Mouse (Mus musculus) spleen, postnatal 4 days (tissue): ENCODE results near the gene Cd200r2.
"Not testable (repeated sequence)": the region's sequence is repeated elsewhere in the genome, so short reads cannot be mapped to it uniquely, and the experiment has no call there.

Experiments used
- DNase-seq, 2 experiments: peaks; one replicate each; pipeline ENCODE4 v3.0.0; 2022; ENCODE audit warnings: low spot score in 2 of 2

The Cd200r2 gene

GRCm38 (mm10) chr16:44866797-44867196 is at the start of gene Cd200r2:
Gene Cd200r2 (plus strand): TSS chr16:44867097.
- no peak for DNase-seq

- no peak for DNase-seq
Measured at GRCm38 (mm10) chr16:44818010-44818409, 48.9 kb upstream of the Cd200r2 start.

DNA sequence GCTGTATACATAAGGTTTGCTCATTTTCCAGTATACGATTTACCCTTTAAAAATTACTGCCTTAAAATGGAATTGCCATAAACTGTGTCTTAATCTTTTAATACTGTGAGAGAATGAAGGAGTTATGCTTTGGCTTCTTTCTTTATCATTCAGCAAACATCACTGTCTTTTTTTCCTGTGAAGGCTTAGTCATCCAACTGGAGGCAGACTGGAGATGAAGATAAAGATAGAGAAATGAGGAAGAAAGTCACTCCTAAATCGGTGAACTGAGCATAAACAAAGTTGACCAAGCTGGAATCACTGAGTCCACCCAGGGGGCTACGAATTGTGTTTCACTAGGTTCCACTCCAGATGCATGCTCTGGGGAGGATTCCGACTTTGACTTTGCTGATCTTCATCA is 46.4 kb upstream of the Cd200r2 start:
- no peak for DNase-seq

DNA sequence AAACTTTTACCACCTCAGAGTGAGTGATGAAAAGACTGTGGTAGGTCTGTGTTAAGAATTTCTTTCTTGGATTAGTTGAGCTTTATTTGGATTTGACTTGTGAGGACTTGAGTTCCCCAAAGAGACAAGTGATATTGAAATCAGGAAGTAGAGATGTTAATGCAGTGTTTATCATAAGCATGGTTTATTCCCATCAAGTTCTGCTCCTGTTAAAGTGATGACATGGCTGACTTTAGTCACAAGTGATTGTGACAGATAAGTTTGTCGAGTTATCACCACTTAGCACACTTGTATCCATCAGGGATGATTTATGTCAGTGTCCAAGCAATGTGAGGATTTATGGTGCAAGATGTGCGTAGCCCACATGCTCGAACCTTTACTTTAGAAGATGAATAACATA is 34.6 kb upstream of the Cd200r2 start:
- DNase-seq: no peak

GRCm38 (mm10) chr16:44833189-44833588 is 33.7 kb upstream of the Cd200r2 start:
- not testable (repeated sequence) for DNase-seq

- no peak for DNase-seq
Measured at GRCm38 (mm10) chr16:44875178-44875577, 8.3 kb downstream of the Cd200r2 start.

- DNase-seq: no peak
Measured at GRCm38 (mm10) chr16:44876625-44877024, 9.7 kb downstream of the Cd200r2 start.

DNA sequence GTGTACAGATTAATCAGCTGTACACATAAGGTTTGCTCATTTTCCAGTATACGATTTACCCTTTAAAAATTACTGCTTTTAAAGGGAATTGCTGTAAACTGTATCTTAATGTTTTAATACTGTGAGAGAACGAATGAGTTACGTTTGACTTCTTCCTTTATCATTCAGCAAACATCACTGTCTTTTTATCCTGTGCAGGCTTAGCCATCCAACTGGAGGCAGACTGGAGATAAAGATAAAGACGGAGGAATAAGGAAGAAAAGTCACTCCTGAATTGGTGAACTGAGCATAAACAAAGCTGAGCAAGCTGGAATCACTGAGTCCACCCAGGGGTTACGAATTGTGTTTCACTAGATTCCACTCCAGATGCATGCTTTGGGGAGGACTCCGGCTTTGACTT is 10.7 kb downstream of the Cd200r2 start:
- DNase-seq: no peak

DNA sequence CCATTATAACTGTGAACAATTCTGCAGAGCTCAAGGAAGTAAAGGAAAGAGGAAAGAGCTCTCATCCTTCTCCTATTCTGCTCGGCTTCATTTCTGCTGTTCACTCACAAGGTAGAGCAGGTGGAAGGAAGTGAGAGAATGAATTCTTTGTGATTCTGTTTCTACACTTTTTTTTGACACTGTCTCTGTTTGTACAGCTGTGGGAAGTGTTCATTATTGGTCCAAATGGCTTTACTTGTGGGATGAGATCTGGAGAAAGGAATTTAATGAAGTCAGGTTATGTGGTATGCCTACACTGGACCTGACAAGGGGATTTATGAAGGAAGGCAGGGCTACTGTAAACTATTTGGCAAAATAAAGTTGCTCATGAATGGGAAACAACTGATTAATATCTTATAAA is 23.9 kb downstream of the Cd200r2 start:
- DNase-seq: no peak

DNA sequence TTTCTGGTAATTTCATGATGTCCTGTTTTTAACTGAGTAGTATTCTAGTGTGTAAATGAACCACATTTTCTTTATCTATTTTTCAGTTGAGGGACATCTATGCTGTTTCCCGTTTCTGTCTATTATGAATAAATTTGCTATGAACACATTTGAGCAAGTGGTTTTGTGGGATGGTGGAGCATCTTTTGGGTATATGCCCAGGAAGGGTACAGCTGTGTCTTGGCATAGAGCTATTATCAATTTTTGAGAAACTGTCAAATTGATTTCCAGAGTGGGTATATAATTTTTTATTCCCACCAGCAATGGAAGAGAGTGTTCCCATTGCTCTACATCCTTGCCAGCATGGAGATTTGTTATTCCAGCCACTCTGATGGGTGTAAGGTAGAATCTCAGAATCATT is 65.1 kb downstream of the Cd200r2 start:
- DNase-seq: no peak

DNA sequence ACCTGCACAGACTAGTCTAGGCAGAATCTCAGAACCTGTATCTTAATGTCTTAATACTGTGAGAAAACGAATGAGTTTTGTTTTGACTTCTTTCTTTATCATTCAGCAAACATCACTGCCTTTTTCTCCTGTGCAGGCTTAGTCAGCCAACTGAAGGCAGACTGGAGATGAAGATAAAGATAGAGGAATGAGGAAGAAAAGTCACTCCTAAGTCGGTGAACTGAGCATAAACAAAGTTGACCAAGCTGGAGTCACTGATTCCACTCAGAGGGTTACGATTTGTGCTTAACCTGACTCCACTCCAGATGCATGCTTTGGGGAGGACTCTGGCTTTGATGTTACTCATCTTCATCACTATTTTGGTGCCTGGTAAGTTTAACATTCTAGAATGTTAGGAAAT is 76.6 kb downstream of the Cd200r2 start, which contains the start of gene Cd200r3:
Gene Cd200r3, plus strand, starts transcription at position 211 of the 400 bp plus-strand sequence.
- no peak for DNase-seq

- no peak for DNase-seq
Measured at GRCm38 (mm10) chr16:44951360-44952114, 84.6 kb downstream of the Cd200r2 start.

DNA sequence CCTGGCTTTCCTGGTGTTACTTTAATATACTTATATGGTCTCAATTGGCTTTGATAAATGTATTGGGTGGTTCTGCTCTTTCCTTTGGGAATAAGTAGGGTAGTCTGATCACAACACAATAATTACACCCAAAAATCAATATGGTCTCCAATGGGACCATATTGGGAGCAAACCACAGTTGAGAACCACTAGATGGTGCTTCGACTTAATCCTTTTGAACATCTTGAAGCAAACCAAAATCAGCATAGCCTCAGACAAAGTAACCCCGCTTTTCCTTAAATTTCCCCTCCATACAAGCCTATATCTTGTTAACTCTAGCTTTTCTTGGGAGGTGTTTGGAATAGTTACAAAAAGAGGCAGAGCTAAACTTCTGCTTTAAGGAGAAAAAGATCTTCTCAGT is 95.4 kb downstream of the Cd200r2 start:
- no peak for DNase-seq

DNA sequence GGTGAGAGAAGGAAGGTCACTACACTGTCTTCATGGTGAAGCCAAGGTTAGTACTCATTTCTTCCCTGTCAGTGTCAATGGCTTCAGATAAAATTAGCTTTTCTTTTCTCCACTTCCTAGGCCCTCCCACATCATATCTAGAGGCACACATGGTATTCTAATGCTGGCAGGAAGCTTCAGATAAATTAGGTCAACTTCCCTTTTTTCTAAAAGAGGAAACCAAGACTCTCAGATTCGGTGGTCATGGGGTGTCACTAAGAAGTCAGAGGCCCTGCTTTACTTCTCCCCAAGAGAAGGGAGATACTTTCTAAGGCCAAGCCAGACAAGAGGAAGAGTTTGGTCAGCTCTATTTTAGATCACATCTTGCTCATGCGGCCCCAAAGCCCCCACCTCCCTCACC is 95.9 kb downstream of the Cd200r2 start:
- DNase-seq: no peak

DNA sequence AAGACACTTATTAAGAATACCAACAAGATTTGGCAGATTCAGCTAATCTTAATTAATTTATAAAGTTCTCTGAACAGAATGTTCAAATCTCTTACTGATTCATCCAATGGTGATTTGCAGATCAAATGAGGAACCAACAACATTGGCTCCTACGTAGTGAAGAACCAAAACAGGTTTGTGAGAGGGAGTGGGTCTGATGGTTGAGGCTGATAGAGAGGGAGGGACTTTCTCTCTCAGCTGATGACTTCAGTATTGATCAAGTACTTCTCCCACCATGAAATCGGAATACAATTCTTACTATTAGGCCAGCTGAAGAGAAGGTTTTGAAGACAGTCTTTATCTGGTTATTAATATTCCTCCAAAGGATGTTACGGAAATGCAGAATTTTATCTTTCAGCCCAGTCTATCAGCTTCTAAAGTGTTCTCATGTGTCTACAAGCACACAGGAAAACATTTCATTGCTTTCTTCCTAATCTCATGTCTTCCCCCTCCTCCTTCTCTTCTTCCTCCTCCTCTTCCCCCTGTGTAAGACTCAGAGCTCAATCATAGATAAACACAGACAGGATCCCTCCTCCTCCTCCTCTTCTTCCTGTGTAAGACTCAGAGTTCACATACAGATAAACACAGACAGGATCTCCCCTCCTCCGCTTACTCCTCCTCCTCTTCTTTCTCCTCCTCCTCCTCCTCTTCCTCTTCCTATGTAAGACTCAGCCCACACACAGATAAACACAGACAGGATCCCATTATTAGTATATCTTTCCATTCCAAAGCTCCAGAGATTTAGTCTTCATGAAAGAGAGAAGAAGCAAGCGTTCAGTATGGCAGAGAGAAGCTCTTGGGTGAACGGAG is 97.9 kb downstream of the Cd200r2 start:
- DNase-seq: no peak

GRCm38 (mm10) chr16:44965428-44965827 is 98.5 kb downstream of the Cd200r2 start:
- DNase-seq: no peak
